Mouse (Mus musculus): ENCODE measurements around the gene Zdhhc19. TPM values are rescaled to one million over a fixed set of nuclear protein-coding genes. Genes with fewer than 3 reads are reported as not detected.

Zdhhc19 gene
- total RNA-seq, 4 experiments from 2014 or later = not detected

DNA sequence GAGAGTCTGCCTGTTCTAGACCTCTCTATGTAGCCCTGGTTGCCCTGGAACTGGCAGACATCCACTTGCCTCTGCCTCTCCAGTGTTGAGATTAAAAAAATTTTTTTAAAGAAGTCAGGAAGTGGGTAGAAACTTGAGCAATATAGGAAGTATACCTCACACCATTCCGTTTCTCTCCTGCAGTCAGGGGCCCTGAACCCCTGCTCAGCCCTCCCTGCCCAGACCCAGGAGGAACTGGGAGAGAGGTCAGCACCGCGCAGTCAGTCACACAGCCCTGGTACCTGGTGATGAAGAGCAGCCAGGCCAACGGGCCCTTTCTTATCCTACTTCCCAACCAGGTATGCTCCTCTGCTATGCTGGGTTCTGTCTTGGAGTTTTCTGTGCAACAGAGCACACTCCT is 54.0 kb downstream of the Zdhhc19 start:
- DNase-seq (ENCODE audit: low spot score in 2 of 2) = no peak

DNA sequence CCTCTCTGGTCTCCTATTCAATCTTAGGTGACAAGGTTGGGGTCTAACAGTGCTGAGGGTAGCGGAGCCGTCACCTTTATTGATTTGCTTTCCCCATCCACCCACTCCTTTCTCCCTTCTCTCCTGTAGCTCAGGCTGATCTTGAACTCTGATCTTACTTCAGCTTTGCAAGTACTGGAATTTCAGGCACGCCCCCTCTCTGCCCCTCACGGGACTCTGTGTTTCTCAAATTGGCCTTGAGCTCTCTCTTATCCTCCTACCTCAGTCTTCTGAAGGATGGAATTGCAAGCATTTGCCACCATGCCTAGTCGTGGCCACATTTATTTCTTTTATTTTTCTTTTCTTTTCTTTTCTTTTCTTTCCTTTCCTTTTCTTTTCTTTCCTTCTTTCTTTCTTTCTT is 54.4 kb downstream of the Zdhhc19 start:
- no peak for DNase-seq (ENCODE audit: low spot score in 2 of 2)

GRCm38 (mm10) chr16:32551346-32551747 is 55.3 kb downstream of the Zdhhc19 start:
- DNase-seq (ENCODE audit: low spot score in 2 of 2) = no peak

- DNase-seq (ENCODE audit: low spot score in 2 of 2) = no peak
These were observed 59.5 kb downstream of the Zdhhc19 start for GRCm38 (mm10) chr16:32555588-32555987.

DNA sequence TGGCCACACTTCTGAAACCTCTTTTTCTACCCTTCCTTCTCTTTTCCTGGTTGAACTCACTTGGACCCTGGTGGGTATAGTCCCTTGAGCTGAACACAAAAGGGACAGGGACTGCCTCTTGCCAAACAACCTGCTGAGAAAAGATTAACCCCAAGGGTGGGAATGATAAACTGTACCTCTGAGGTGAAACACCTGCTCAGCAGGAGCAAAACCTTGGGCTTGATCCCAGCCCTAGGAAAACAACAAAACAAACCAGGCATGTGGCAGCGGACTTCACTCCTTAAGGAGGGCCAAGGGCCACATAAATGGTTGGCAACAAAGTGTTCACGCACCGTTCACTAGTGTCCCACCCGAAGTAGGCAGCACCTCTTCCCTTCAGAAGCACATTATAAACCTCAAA is 63.4 kb downstream of the Zdhhc19 start:
- no peak for DNase-seq (ENCODE audit: low spot score in 2 of 2)

- no peak for DNase-seq (ENCODE audit: low spot score in 2 of 2)
These were observed 67.2 kb downstream of the Zdhhc19 start for GRCm38 (mm10) chr16:32563056-32563793.

DNA sequence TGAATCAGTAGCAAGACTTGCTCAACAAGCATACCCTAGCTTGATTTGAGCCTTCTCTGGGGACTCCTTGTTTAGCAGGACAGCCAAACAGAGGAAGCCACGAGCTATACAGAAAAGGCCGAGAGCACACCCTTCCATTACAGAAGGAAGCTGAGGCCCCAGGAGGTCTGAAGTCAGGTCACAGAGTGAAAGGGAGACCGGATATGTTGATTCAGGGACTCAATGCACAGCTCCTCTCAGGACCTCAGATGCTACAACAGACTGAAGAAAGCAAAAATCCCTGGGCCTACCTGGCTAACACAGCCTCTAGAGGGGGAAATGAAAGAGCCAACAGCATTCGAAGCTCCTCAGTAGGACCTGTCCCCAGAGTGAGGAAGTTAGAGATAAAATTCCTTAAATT is 71.2 kb downstream of the Zdhhc19 start:
- DNase-seq (ENCODE audit: low spot score in 2 of 2) = no peak

DNA sequence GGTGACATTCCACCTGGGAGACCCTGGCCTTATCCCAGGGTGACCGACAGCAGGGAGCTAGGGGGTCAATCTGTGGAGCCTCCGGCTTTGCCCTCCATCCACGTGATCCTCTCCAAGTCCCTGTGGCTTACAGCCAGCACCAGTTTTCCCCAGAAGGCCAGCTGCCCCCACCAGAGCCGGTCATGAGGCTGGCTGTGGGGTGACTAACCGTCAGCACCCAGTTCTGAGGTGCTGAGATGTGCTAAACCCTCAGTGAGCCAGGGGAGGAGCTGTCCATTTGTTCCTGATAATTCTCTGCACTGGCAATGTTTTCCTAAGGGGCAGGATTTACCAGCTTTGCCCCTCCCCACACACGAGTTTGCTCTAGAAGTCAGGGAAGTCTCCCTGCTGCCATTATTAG is 72.3 kb downstream of the Zdhhc19 start:
- no peak for DNase-seq (ENCODE audit: low spot score in 2 of 2)

GRCm38 (mm10) chr16:32570042-32570441 is 74.0 kb downstream of the Zdhhc19 start:
- DNase-seq (ENCODE audit: low spot score in 2 of 2) = no peak

- no peak for DNase-seq (ENCODE audit: low spot score in 2 of 2)
These were observed 76.5 kb downstream of the Zdhhc19 start for GRCm38 (mm10) chr16:32572528-32572927.

DNA sequence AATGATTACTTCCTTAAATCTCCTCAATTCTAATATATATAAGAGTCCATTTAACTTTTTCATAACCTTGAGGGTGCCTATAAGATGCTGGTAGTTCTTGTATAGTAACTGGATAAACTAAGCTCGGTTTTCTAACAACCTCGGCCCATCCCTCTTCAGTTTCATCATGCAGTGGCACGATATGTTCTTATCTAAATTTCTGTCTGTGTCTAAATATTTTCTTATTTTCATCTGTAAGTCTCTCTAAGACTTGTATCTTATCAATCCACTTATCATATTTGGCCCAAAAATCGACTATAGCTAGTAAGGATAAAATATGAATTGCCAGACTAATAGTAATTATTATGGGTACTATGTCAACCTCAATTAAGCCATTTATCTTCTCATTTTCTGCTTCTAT is 90.4 kb downstream of the Zdhhc19 start:
- DNase-seq (ENCODE audit: low spot score in 2 of 2) = no peak

GRCm38 (mm10) chr16:32588568-32588967 is 92.5 kb downstream of the Zdhhc19 start:
- DNase-seq (ENCODE audit: low spot score in 2 of 2) = no peak

DNA sequence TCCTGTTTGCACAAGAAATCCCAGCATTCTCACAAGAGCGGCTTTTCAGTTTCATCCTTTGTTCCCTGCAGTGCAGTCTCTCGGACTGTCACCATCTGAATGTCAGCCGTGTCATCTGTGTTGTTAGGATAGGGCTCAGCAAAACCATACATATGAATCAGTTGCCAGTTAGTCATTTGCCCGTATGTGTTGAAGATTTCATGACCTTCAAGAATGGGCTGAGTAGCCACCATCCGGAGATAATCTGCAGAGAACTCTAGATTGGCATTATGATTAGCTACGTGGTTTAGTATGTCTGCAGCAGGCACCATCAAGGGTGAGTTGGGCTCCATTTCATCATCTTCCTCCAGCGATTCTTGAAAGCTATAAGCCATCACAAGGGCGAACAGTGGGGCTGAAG is 95.5 kb downstream of the Zdhhc19 start:
- no peak for DNase-seq (ENCODE audit: low spot score in 2 of 2)

GRCm38 (mm10) chr16:32593283-32593805 is 97.3 kb downstream of the Zdhhc19 start:
- DNase-seq (ENCODE audit: low spot score in 2 of 2) = no peak

GRCm38 (mm10) chr16:32593916-32594315 is 97.9 kb downstream of the Zdhhc19 start:
- no peak for DNase-seq (ENCODE audit: low spot score in 2 of 2)

- no peak for DNase-seq (ENCODE audit: low spot score in 2 of 2)
These were observed 98.6 kb downstream of the Zdhhc19 start for GRCm38 (mm10) chr16:32594701-32595100.

DNA sequence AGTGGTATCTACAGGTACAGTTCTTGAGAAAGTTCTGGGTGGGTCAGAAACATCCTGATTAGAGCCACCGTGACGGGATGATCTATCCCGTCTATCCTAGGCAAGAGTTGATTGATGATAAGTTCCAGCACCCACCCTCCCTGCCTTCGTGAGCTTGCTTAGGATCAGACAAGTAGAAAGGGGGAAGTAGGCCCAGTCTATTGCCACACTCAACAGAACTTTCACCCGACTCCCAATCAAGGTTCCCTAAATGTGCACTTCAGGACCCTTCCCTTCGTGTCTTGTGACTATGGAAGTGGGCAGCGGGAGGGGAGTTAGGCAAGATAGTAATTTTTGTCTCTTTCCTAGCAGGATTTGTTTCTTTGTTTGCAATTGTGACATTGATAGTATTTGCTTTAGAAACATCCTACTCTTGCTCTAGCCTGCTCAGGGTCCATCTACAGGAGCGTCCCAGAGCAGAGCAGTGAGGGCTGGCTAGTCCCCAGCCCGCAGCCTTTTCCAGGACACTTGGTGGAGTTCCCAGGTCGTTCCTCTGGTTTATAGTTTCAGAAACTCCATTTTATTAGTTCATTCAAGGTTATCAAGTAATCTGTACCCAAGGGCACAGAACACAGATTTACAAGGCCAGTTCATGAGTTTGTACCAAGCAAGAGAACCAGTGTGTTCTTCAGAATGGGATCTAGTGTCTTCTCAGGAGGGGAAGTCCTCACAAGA is 99.2 kb downstream of the Zdhhc19 start:
- peak in 1 of 2 experiments; percentile 29 for DNase-seq (ENCODE audit: low spot score in 2 of 2)

DNA sequence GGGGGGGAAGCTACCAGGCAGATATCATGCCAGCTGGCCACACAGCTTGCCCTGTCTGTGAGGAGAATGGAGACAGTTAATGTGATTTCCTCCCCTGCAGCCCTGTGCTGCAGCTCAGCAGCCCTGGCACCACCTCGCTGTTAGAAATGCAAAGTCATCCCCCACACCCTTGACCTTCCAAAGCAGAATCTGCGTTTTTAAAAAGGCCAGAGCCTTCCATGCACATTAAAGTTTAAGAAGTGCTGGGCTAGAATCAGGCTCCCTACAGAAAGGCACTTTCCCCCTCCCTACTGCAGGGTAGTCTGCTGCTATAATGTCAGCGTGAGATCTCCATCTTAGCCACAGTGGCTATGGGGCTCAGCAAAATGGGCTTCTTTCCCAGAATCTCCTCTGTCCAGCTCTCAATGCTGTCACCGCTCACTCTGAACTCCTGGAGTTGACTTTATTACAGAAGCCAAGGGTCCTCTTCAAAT is 101.9 kb downstream of the Zdhhc19 start:
- DNase-seq (ENCODE audit: low spot score in 2 of 2) = no peak

- no peak for DNase-seq (ENCODE audit: low spot score in 2 of 2)
These were observed 103.1 kb downstream of the Zdhhc19 start for GRCm38 (mm10) chr16:32599151-32599550.

DNA sequence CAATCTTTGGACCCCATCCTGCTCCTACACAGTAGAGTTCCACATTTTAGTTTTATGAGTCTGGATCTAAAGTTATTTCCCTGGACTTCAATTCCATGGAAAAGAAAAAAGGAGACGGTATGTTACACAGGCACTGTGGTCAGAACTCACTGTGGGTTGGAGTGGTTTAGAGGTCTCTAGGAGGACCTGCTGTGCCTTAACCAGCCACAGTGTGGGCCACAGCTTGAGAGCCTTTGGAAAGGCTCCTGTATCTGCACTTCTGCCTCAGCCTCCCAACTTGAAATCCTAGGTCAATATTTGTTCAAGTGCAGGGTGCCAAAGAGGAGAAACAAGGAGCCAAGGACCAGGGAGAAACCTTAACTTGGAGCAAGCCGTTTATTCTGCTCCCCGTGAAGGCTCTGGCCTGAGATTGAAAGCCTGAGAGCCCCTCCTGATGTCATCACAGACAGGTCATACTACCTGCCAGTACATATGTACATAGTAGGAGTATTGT is 106.2 kb downstream of the Zdhhc19 start:
- DNase-seq (ENCODE audit: low spot score in 2 of 2) = no peak

DNA sequence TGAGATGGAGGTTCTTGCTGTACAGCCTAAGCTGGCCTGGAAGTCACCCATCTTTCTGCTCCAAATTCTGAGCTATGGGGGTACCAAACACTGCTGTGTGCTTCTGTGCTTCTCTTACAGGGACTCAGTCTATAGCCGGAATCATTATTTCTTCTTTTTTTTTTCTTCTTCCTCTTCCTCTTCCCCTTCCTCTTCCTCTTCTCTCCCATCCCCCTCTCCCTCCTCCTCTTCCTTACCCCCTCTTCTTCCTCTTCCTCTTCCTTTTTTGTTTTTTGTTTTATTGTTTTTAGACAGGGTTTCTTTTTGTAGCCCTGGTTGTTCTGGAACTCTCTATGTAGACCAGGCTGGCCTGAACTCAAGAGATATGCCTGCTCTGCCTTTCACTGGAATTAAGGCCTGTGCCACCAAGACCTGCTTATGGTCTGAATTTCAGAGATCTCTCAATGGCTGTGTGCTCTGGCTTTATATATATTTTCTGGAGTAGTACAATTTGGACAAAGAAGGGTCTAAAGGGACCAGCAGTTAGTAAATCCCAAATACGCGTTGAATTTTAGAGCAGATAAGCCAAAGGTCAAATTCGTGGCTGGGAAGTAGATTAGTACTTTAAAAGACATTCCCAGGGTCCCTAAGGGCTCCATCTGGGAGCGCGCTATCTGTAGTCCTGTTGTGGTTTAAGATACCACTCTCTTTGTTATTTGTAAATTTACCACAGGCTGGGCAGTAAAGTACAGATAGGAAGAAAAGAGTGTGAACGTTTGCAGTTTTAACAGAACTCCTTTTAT is 111.7 kb downstream of the Zdhhc19 start:
- no peak for DNase-seq (ENCODE audit: low spot score in 2 of 2)

- DNase-seq (ENCODE audit: low spot score in 2 of 2) = no peak
These were observed 112.3 kb downstream of the Zdhhc19 start for GRCm38 (mm10) chr16:32608344-32608711.

Measured in gastrocnemius, adult 8-10 months (tissue).